Mouse (Mus musculus): ENCODE measurements around the gene Rplp1. TPM values are rescaled to one million over a fixed set of nuclear protein-coding genes. Genes with fewer than 3 reads are reported as not detected.

Gene Rplp1
- polyA plus RNA-seq, 1 experiment from 2014 or later = 907 TPM

DNA sequence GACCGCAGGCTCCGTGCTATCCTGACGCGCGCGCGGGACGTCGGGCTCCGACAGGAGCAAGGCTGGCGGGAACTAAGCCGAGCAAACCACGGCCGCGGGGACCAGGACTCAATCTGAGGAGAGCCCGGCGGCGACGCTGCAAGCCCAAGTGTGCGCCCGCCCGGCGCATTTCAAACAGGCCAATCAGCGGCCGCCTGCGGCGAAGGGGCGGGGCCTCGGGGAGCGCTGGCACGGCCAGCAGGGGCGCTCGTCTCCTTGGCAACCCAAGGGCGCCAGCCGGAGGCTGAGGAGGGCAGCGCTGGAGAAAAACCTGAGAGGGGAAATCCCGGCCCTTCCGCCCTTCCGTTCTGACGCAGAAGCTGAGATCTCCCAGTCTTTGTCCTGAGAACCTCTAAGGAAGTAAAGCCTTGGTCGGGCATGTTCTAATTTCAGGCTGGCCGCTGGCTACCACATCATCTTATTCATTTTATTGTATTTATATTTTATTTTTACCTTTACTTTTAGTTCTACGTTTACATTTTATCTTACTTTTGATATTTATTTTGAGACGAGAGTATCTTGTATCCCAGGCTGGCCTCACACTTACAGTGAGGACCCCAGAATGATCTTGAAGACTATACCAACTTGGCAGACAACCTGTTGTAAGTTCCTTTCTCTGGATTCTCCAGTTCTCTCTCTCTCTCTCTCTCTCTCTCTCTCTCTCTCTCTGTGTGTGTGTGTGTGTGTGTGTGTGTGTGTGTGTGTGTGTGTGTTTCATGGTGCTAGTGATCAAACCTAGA is 32.5 kb upstream of the Rplp1 start, which contains the start of gene Kif23:
Gene Kif23, minus strand, starts transcription at position 152 of the 779 bp plus-strand sequence.
- Histone ChIP-seq H3K4me3 (ENCODE audit: low read length) (peak within 1 kb of the TSS; percentile 81), H3K4me1 (ENCODE audit: control insufficient read depth, insufficient read depth, low read length) (peaks cover 5% of the 10 kb centered on the region), H3K27ac (ENCODE audit: low read length) (peak within 1 kb of the TSS; percentile 49), H3K27me3 (ENCODE audit: control insufficient read depth, insufficient read depth, low read length) (no peaks in the 10 kb centered on the region), H3K9me3 (replicated peaks; ENCODE audit: control insufficient read depth, low read length) (no peaks in the 10 kb centered on the region), H3K36me3 (ENCODE audit: control insufficient read depth, insufficient read depth) (peaks cover 9% of the 10 kb centered on the region), H3K9ac (ENCODE audit: low read length) (peak within 1 kb of the TSS; percentile 83), H3K4me2 (ENCODE audit: low read depth, low read length) (peak within 1 kb of the TSS; percentile 97)
- ATAC-seq (replicated peaks; ENCODE audit: extremely low read depth, insufficient read depth, low FRiP score) = peak; percentile 98
- under 1% methylated on average over 44 of the region's 44 CpGs for WGBS

GRCm38 (mm10) chr9:61945973-61946611 is 31.8 kb upstream of the Rplp1 start:
- under 1% methylated on average over 38 of the region's 38 CpGs for WGBS
- H3K9me3 ChIP-seq (replicated peaks; ENCODE audit: control insufficient read depth, low read length) = no peaks in the 10 kb centered on the region
- H3K4me3 ChIP-seq (ENCODE audit: low read length) = peak overlapping the region; percentile 81
- no peaks in the 10 kb centered on the region for H3K27me3 ChIP-seq (ENCODE audit: control insufficient read depth, insufficient read depth, low read length)
- H3K36me3 ChIP-seq (ENCODE audit: control insufficient read depth, insufficient read depth) = peaks cover 9% of the 10 kb centered on the region
- peak overlapping the region; percentile 97 for H3K4me2 ChIP-seq (ENCODE audit: low read depth, low read length)
- peaks cover 11% of the 10 kb centered on the region for H3K4me1 ChIP-seq (ENCODE audit: control insufficient read depth, insufficient read depth, low read length)
- H3K9ac ChIP-seq (ENCODE audit: low read length) = peak overlapping the region; percentile 83
- peak; percentile 49 for ATAC-seq (replicated peaks; ENCODE audit: extremely low read depth, insufficient read depth, low FRiP score)
- peak overlapping the region; percentile 49 for H3K27ac ChIP-seq (ENCODE audit: low read length)

- H3K4me1 ChIP-seq (ENCODE audit: control insufficient read depth, insufficient read depth, low read length) = peaks cover 9% of the 10 kb centered on the region
- H3K27ac ChIP-seq (ENCODE audit: low read length) = peak overlapping the region; percentile 65
- peaks cover 45% of the 10 kb centered on the region for H3K36me3 ChIP-seq (ENCODE audit: control insufficient read depth, insufficient read depth)
- H3K4me3 ChIP-seq (ENCODE audit: low read length) = no peak overlapping the region
- ATAC-seq (replicated peaks; ENCODE audit: extremely low read depth, insufficient read depth, low FRiP score) = 0 out of 2 replicates have a peak, but pooled peaks have one; percentile 28
- 0 out of 2 replicates have a peak overlapping the region, but pooled peaks have one; percentile 6 for H3K9ac ChIP-seq (ENCODE audit: low read length)
- 36% methylated on average over 3 of the region's 3 CpGs for WGBS
- H3K4me2 ChIP-seq (ENCODE audit: low read depth, low read length) = peak overlapping the region; percentile 4; the same call in 1 of the 2 replicates
- no peaks in the 10 kb centered on the region for H3K9me3 ChIP-seq (replicated peaks; ENCODE audit: control insufficient read depth, low read length)
- no peaks in the 10 kb centered on the region for H3K27me3 ChIP-seq (ENCODE audit: control insufficient read depth, insufficient read depth, low read length)
Measured at GRCm38 (mm10) chr9:61941054-61941453, 26.7 kb upstream of the Rplp1 start.

- H3K27me3 ChIP-seq (ENCODE audit: control insufficient read depth, insufficient read depth, low read length) = no peaks in the 10 kb centered on the region
- peaks cover 71% of the 10 kb centered on the region for H3K36me3 ChIP-seq (ENCODE audit: control insufficient read depth, insufficient read depth)
- no peak overlapping the region for H3K27ac ChIP-seq (ENCODE audit: low read length)
- no peak overlapping the region for H3K4me3 ChIP-seq (ENCODE audit: low read length)
- no peak overlapping the region for H3K4me2 ChIP-seq (ENCODE audit: low read depth, low read length)
- H3K9me3 ChIP-seq (replicated peaks; ENCODE audit: control insufficient read depth, low read length) = no peaks in the 10 kb centered on the region
- no peak for ATAC-seq (replicated peaks; ENCODE audit: extremely low read depth, insufficient read depth, low FRiP score)
- H3K9ac ChIP-seq (ENCODE audit: low read length) = no peak overlapping the region
- WGBS = 74% methylated on average over 2 of the region's 2 CpGs
- no peaks in the 10 kb centered on the region for H3K4me1 ChIP-seq (ENCODE audit: control insufficient read depth, insufficient read depth, low read length)
Measured at GRCm38 (mm10) chr9:61933333-61933732, 19.0 kb upstream of the Rplp1 start.

- WGBS = 56% methylated on average over 3 of the region's 3 CpGs
- Histone ChIP-seq H3K36me3 (ENCODE audit: control insufficient read depth, insufficient read depth) (peaks cover 66% of the 10 kb centered on the region), H3K9me3 (replicated peaks; ENCODE audit: control insufficient read depth, low read length) (no peaks in the 10 kb centered on the region), H3K27me3 (ENCODE audit: control insufficient read depth, insufficient read depth, low read length) (no peaks in the 10 kb centered on the region), H3K9ac (ENCODE audit: low read length) (no peak overlapping the region), H3K27ac (ENCODE audit: low read length) (no peak overlapping the region), H3K4me2 (ENCODE audit: low read depth, low read length) (no peak overlapping the region), H3K4me3 (ENCODE audit: low read length) (no peak overlapping the region), H3K4me1 (ENCODE audit: control insufficient read depth, insufficient read depth, low read length) (no peaks in the 10 kb centered on the region)
- no peak for ATAC-seq (replicated peaks; ENCODE audit: extremely low read depth, insufficient read depth, low FRiP score)
Measured at GRCm38 (mm10) chr9:61932009-61932408, 17.7 kb upstream of the Rplp1 start.

- H3K4me1 ChIP-seq (ENCODE audit: control insufficient read depth, insufficient read depth, low read length) = no peaks in the 10 kb centered on the region
- H3K36me3 ChIP-seq (ENCODE audit: control insufficient read depth, insufficient read depth) = peaks cover 66% of the 10 kb centered on the region
- no peaks in the 10 kb centered on the region for H3K27me3 ChIP-seq (ENCODE audit: control insufficient read depth, insufficient read depth, low read length)
- no peak overlapping the region for H3K27ac ChIP-seq (ENCODE audit: low read length)
- H3K4me3 ChIP-seq (ENCODE audit: low read length) = no peak overlapping the region
- no peak for ATAC-seq (replicated peaks; ENCODE audit: extremely low read depth, insufficient read depth, low FRiP score)
- H3K9ac ChIP-seq (ENCODE audit: low read length) = no peak overlapping the region
- no peaks in the 10 kb centered on the region for H3K9me3 ChIP-seq (replicated peaks; ENCODE audit: control insufficient read depth, low read length)
- 82% methylated on average over 10 of the region's 10 CpGs for WGBS
- no peak overlapping the region for H3K4me2 ChIP-seq (ENCODE audit: low read depth, low read length)
Measured at GRCm38 (mm10) chr9:61925086-61925660, 10.8 kb upstream of the Rplp1 start.

DNA sequence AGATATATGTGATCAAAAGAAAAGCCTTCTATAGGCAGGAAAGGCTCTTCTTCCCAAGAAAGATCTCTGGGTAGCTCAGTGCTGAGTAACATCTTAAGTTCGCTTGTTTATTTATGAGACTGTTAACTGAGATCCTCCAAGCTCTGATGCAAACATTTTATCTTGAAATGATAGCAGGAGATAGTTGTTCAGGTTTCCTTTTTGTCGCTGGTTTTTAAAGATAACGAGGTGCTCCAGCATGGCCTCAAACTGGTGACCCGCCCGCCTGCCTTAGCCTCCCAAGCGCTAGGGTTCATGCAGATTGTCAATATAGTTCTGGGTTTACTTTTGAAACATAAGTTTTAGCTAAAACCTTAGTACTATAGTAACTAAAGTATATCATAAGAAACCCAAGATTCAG is 6.0 kb upstream of the Rplp1 start:
- Histone ChIP-seq H3K9ac (ENCODE audit: low read length) (no peak overlapping the region), H3K27me3 (ENCODE audit: control insufficient read depth, insufficient read depth, low read length) (no peaks in the 10 kb centered on the region), H3K4me2 (ENCODE audit: low read depth, low read length) (no peak overlapping the region), H3K36me3 (ENCODE audit: control insufficient read depth, insufficient read depth) (peaks cover 49% of the 10 kb centered on the region), H3K27ac (ENCODE audit: low read length) (no peak overlapping the region), H3K4me1 (ENCODE audit: control insufficient read depth, insufficient read depth, low read length) (peaks cover under 1% of the 10 kb centered on the region; the same call in 1 of the 2 replicates), H3K9me3 (replicated peaks; ENCODE audit: control insufficient read depth, low read length) (no peaks in the 10 kb centered on the region), H3K4me3 (ENCODE audit: low read length) (no peak overlapping the region)
- WGBS = 84% methylated on average over 6 of the region's 6 CpGs
- no peak for ATAC-seq (replicated peaks; ENCODE audit: extremely low read depth, insufficient read depth, low FRiP score)

GRCm38 (mm10) chr9:61919464-61919863 is 5.1 kb upstream of the Rplp1 start:
- no peak overlapping the region for H3K4me2 ChIP-seq (ENCODE audit: low read depth, low read length)
- no peak for ATAC-seq (replicated peaks; ENCODE audit: extremely low read depth, insufficient read depth, low FRiP score)
- H3K9ac ChIP-seq (ENCODE audit: low read length) = no peak overlapping the region
- H3K4me1 ChIP-seq (ENCODE audit: control insufficient read depth, insufficient read depth, low read length) = peaks cover 4% of the 10 kb centered on the region
- H3K9me3 ChIP-seq (replicated peaks; ENCODE audit: control insufficient read depth, low read length) = no peaks in the 10 kb centered on the region
- no peak overlapping the region for H3K4me3 ChIP-seq (ENCODE audit: low read length)
- 93% methylated on average over 5 of the region's 5 CpGs for WGBS
- no peaks in the 10 kb centered on the region for H3K27me3 ChIP-seq (ENCODE audit: control insufficient read depth, insufficient read depth, low read length)
- H3K27ac ChIP-seq (ENCODE audit: low read length) = no peak overlapping the region
- peaks cover 42% of the 10 kb centered on the region for H3K36me3 ChIP-seq (ENCODE audit: control insufficient read depth, insufficient read depth)

DNA sequence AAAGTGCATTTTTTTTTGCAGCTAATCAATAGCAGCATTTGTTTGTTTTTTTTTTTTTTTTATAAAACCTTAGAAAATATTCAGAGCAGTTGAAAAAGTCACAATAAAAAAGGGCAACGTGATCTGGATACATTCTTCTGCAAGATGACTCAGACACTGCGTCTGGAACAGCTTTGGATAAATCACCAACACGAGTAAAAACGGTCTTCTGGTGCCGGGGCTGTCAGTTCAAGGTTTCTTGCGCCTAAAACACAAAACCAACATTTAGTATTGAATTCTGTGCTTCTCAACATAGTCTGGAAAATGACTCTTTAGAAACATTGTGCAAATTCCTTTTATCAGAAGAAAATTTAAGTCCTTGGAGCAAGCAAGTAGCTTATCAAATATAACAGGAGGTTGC is 3.1 kb upstream of the Rplp1 start:
- Histone ChIP-seq H3K27ac (ENCODE audit: low read length) (no peak overlapping the region), H3K27me3 (ENCODE audit: control insufficient read depth, insufficient read depth, low read length) (no peaks in the 10 kb centered on the region), H3K4me2 (ENCODE audit: low read depth, low read length) (no peak overlapping the region), H3K4me1 (ENCODE audit: control insufficient read depth, insufficient read depth, low read length) (peaks cover 14% of the 10 kb centered on the region), H3K9ac (ENCODE audit: low read length) (no peak overlapping the region), H3K36me3 (ENCODE audit: control insufficient read depth, insufficient read depth) (peaks cover 35% of the 10 kb centered on the region), H3K4me3 (ENCODE audit: low read length) (no peak overlapping the region), H3K9me3 (replicated peaks; ENCODE audit: control insufficient read depth, low read length) (no peaks in the 10 kb centered on the region)
- ATAC-seq (replicated peaks; ENCODE audit: extremely low read depth, insufficient read depth, low FRiP score) = no peak
- WGBS = 88% methylated on average over 6 of the region's 6 CpGs

All from heart, embryonic 16.5 days (tissue).